Mouse (Mus musculus): Measurements from ENCODE around the gene Zfyve19. TPM values are rescaled to one million over a fixed set of nuclear protein-coding genes. Genes with fewer than 3 reads are reported as not detected.

The Zfyve19 gene
- polyA plus RNA-seq (2012; rRNA removed): 48.3 and 78.0 TPM in 2 replicates

- DNase-seq (ENCODE audit: extremely low spot score in 1 of 2, low spot score in 1 of 2): peak; percentile 96 to 98
These were observed at the start of gene Zfyve19, which contains the start of gene Dnajc17 for GRCm38 (mm10) chr2:119208344-119209175. TSS of gene Zfyve19 (plus strand) at chr2:119208617. TSS of gene Dnajc17 (minus strand) at chr2:119208795.

GRCm38 (mm10) chr2:119161247-119161646 is 47.2 kb upstream of the Zfyve19 start:
- no peak for DNase-seq (ENCODE audit: extremely low spot score in 1 of 2, low spot score in 1 of 2)

DNA sequence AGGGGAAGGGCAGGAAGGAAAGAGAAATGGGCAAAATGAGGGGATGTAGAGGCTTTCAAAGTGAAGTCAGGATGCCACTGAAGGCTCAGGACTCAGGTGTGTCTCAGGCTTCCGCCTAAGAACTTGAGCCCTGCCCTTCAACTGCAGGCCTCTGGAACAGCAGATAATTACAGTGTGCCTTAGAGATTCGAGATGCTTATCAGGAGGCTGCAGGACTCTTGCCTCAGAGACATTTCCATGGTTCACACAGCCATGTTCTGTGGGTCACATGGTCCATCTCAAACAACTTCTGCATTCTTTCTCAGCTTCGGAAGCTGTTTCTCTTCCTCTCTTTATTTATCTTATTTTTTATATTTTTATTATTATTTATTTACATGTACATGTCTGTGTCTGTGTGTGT is 45.3 kb upstream of the Zfyve19 start:
- DNase-seq (ENCODE audit: extremely low spot score in 1 of 2, low spot score in 1 of 2): no peak

GRCm38 (mm10) chr2:119163999-119164398 is 44.4 kb upstream of the Zfyve19 start:
- DNase-seq (ENCODE audit: extremely low spot score in 1 of 2, low spot score in 1 of 2): no peak

DNA sequence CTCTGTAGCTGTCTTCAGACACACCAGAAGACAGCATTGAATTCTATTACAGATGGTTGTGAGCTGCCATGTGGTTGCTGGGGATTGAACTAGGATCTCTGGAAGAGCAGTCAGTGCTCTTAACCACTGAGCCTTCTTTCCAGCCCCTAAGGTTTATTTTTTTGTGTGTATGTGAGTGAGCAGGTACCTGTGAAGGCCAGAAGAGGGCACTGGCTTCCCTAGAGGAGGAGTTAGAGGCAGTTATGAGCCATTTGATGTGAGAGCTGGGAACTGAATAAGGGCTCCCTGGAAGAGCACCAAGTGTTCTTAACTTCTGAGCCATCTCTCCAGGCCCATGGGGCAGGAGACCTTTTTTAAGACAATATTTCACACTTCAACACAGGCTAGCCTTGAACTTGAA is 43.0 kb upstream of the Zfyve19 start:
- no peak for DNase-seq (ENCODE audit: extremely low spot score in 1 of 2, low spot score in 1 of 2)

DNA sequence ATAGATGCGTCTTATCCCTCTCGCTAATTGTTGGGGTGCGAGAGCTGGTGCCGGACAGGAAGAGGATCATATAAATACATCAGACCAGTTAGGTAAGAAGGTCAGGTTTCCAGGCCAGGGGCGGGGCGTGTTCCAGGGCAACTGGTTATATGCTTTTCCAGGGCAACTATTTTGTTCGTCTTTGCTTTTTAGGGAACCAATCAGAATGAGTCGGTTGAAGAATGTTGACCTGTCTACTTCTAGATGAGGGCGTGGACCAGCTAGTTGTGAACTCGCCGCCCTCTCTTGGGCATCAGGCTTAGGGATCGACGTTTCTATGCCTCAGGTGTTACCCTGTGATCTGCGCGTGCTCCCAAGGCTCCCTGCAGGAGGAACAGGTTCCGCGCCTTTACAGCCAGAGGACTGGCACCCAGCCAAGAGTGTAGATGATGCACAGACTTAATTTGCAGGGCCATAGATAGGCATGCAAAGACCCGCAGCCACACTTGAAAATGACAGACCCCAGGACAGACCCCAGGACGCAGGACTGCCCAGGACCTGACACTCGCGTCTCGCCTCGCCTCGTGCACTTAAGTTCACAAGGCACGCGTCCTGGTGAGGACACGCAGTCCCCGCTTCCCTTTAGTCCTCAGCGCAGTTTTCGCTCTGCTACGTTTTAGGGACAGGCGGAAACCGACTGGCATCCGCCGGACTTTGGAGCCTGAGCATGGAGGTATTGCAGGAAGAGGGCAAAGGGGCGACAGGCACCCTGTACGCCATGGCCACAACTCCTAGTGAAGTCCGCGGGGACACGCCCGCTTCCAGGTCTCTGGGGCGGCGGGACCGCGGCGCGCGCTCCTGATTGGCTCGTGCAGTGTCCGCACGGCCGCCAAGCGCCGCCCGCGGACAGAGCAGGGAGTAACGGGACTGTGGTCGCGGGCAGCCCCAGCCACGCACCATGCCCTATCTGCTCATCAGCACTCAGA is 41.2 kb upstream of the Zfyve19 start, which contains the start of gene Gchfr:
Gene Gchfr, plus strand, starts transcription at position 873 of the 965 bp plus-strand sequence.
- no peak for DNase-seq (ENCODE audit: extremely low spot score in 1 of 2, low spot score in 1 of 2)

GRCm38 (mm10) chr2:119167866-119168256 is 40.6 kb upstream of the Zfyve19 start:
- DNase-seq (ENCODE audit: extremely low spot score in 1 of 2, low spot score in 1 of 2): no peak

DNA sequence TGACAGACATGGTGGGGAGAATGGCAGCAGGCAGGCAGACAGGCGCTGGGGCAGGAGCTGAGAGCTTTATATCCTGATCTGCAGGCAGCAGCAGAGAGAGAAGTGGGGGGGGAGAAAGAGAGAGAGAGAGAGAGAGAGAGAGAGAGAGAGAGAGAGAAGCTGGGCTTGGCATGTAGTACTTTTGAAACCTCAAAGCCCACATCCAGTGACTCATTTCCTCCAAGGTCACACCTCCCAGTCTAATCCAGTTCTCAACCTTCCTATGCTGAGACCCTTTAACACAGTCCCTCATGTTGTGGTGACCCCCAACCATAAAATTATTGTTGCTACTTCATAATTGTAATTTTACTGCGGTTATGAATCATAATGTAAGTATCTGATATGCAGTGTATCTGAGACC is 38.1 kb upstream of the Zfyve19 start:
- DNase-seq (ENCODE audit: extremely low spot score in 1 of 2, low spot score in 1 of 2): no peak

GRCm38 (mm10) chr2:119171574-119171973 is 36.8 kb upstream of the Zfyve19 start:
- DNase-seq (ENCODE audit: extremely low spot score in 1 of 2, low spot score in 1 of 2): no peak

DNA sequence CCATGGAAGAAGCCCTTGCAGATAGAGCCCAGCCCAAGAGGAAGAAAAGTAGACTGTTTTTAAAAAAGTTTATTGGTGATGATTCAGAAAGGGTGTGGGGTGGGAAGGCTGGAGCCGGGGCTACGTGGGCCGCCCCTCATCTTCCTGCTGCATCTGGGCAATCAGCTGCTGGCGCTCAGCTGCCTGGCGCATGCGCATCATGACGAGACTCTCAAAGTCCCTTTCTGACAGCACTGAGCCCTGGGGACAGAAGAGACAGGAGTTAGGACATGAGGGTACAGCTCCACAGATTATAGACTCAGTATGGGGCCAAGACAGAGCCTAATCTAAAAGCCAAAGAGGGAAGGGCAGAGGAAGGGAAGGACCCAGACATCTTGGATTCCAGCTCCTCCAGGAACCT is 36.0 kb upstream of the Zfyve19 start:
- DNase-seq (ENCODE audit: extremely low spot score in 1 of 2, low spot score in 1 of 2): no peak

DNA sequence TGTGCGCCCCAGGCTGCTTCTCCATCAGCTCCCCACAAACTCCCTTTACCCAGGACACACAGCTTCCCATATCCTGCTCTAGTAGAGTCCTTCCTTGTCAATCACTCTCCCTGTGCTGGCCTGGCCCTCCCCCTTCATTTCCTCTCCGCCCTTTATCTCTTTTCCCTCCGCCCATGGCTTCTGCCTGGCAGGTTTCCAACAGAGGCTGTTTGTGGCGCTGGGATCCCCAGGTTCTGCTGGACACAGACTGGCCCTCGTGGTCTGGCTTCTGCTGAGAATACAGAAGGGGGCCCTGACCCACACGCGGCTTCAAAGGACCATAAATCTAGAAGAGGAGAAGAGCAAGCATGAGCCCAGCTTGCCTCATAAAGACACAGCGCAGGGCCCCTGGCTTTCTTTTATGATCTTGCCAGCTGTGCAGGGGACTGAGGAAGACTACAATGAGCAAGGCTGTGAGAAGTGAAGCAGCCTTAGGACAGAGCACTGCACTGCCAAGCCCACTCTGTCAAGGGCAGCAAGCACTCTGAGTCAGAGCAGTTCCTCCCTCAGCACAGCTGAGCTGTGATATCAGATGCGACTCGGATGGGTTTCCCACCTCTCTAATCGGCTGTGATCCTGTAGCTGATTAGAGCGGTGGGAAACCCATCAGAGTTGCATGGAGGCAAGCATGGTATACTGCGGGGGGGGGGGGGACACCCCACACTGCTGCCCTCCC is 35.4 kb upstream of the Zfyve19 start:
- no peak for DNase-seq (ENCODE audit: extremely low spot score in 1 of 2, low spot score in 1 of 2)

- no peak for DNase-seq (ENCODE audit: extremely low spot score in 1 of 2, low spot score in 1 of 2)
These were observed 34.3 kb upstream of the Zfyve19 start, which contains the start of gene Gm14137 for GRCm38 (mm10) chr2:119173991-119174651. TSS of gene Gm14137 (plus strand) at chr2:119174509.

- no peak for DNase-seq (ENCODE audit: extremely low spot score in 1 of 2, low spot score in 1 of 2)
These were observed 33.6 kb upstream of the Zfyve19 start for GRCm38 (mm10) chr2:119174866-119175265.

DNA sequence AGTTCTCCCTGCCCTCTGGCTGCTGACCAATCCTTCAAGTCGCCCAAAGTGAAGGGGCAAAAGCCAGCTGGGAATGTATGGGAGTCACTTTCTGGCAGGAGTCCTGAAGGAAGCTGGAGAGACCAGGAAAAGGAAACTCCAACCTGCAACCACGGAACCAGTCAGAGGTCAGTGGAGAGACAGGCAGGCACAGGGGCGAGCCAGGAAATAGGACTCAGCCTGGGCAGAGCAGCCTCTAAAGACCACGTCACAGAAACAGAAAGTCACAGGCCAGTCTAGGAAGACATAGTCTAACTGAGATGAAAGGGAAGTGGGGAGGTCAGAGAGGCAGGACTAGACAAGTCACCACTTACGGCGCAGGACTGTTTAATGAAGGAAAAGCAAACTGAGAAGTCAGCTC is 32.8 kb upstream of the Zfyve19 start:
- no peak for DNase-seq (ENCODE audit: extremely low spot score in 1 of 2, low spot score in 1 of 2)

GRCm38 (mm10) chr2:119176761-119177160 is 31.7 kb upstream of the Zfyve19 start:
- no peak for DNase-seq (ENCODE audit: extremely low spot score in 1 of 2, low spot score in 1 of 2)

DNA sequence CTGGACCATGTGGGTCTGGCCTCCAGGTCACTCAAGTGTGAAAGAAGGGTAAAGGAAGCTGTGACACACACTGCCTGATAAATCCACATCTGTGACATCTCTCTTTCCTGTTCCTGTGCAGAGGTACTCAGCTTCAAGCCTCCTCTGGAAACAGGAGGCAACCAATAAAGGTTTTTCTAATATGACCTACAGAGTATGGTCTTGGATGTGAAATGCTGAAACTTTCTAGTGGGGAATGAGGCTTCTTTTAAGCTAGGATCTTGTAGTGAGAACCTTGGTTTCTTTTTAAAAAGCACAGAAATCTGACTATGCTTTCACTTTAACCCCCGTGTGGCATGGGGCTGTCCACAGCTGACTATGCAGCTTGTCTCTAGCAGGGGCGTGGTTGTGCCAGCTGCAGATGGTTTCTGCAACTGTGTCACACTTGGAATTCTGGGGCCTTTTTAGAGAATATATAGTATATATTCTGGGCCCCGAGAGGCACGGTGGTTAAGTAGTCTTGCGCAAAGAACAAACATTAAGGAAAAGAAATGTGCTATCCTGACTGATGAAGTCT is 31.0 kb upstream of the Zfyve19 start:
- DNase-seq (ENCODE audit: extremely low spot score in 1 of 2, low spot score in 1 of 2): no peak

DNA sequence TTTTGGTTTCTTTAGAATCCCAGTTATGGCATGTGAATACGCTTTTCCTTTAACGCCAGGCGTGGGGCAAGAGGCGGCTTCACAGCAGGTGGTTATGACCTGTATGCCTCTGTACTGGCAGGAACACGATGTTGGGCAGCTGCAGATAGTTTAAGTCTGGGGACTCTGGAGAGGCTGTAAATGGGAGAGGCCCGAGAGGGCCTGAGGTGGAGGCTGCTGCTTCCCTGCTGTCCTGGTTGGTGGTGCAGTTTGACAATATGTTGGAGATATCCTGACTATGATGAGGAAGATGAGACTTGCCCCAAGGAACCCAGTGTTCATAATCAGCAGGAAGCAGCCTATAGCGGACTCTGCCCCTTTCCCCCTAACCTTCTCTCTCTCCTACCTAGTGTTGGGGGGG is 25.5 kb upstream of the Zfyve19 start:
- no peak for DNase-seq (ENCODE audit: extremely low spot score in 1 of 2, low spot score in 1 of 2)

- DNase-seq (ENCODE audit: extremely low spot score in 1 of 2, low spot score in 1 of 2): peak; percentile 38 to 93
These were observed 19.2 kb upstream of the Zfyve19 start for GRCm38 (mm10) chr2:119189029-119189710.

- no peak for DNase-seq (ENCODE audit: extremely low spot score in 1 of 2, low spot score in 1 of 2)
These were observed 17.4 kb upstream of the Zfyve19 start for GRCm38 (mm10) chr2:119190969-119191368.
